Mouse (Mus musculus) lung, postnatal 36 days (tissue): Measurements from ENCODE around the gene Naa15.

Experiments
- DNase-seq: peaks from one replicate; pipeline ENCODE4 v3.0.0; 2022; ENCODE audit warnings: mixed read lengths

Gene Naa15

GRCm38 (mm10) chr3:51517878-51518762 is 103.2 kb downstream of the Naa15 start:
- DNase-seq, result peak; percentile 45

- DNase-seq, result no peak
Measured at GRCm38 (mm10) chr3:51518763-51519121, 103.8 kb downstream of the Naa15 start.

GRCm38 (mm10) chr3:51521262-51521661 is 106.3 kb downstream of the Naa15 start:
- no peak for DNase-seq

GRCm38 (mm10) chr3:51525186-51525785 is 110.3 kb downstream of the Naa15 start:
- no peak for DNase-seq
